Mouse (Mus musculus) liver, embryonic 12.5 days (tissue): Measurements from ENCODE around the gene Gorab. TPM values are rescaled to one million over a fixed set of nuclear protein-coding genes. Genes with fewer than 3 reads are reported as not detected.

Experiments used
- ATAC-seq: fragments of 200-750 bp; cut with Nextera tagmentation; 2 replicates; pipeline ENCODE4 v1.8.0; 2017; ENCODE audit warnings: moderate number of reproducible peaks, mild to moderate bottlenecking, moderate library complexity
- H3K27ac ChIP-seq: fragments of 300-500 bp; sonication (generic); 2 replicates; pipeline ENCODE4 v1.5.1; 2016; ENCODE audit warnings: mild to moderate bottlenecking
- H3K27me3 ChIP-seq: fragments of 300-500 bp; sonication (generic); replicated peaks from 2 replicates; pipeline ENCODE4 v1.6.1; 2016; ENCODE audit warnings: mild to moderate bottlenecking, moderate library complexity
- H3K36me3 ChIP-seq: fragments of 300-500 bp; sonication (generic); 2 replicates; pipeline ENCODE4 v1.6.1; 2016; ENCODE audit warnings: mild to moderate bottlenecking, moderate library complexity
- H3K4me1 ChIP-seq: fragments of 300-500 bp; sonication (generic); 2 replicates; pipeline ENCODE4 v1.6.1; 2016
- H3K4me2 ChIP-seq: fragments of 300-500 bp; sonication (generic); 2 replicates; pipeline ENCODE4 v1.6.1; 2016; ENCODE audit warnings: mild to moderate bottlenecking, moderate library complexity
- H3K4me3 ChIP-seq: fragments of 300-500 bp; sonication (generic); 2 replicates; pipeline ENCODE4 v1.5.1; 2016; ENCODE audit warnings: mild to moderate bottlenecking, moderate library complexity
- H3K9ac ChIP-seq: fragments of 300-500 bp; sonication (generic); 2 replicates; pipeline ENCODE4 v1.6.1; 2016; ENCODE audit warnings: mild to moderate bottlenecking, moderate library complexity
- H3K9me3 ChIP-seq: fragments of 300-500 bp; sonication (generic); replicated peaks from 2 replicates; pipeline ENCODE4 v1.6.1; 2016; ENCODE audit warnings: mild to moderate bottlenecking, moderate library complexity
- WGBS: fragments of 180-500 bp; shearing (Covaris S2); methylation state at CpG from one replicate; pipeline ENCODE4 v1.1.7; 2016; ENCODE audit not compliant: insufficient replicate concordance; 5-methylcytosine and 5-hydroxymethylcytosine counted together
- polyA plus RNA-seq: library from polyadenylated mRNA; unstranded; fragments of >200 nt; fragmentation: Nextera tagmentation; extraction: Ambion mirVana; gene quantifications from 2 replicates; pipeline ENCODE4 v1.2.1, GENCODE M21; 2016

Gene Gorab
- polyA plus RNA-seq, 1 experiment from 2014 or later: 6.0 TPM

DNA sequence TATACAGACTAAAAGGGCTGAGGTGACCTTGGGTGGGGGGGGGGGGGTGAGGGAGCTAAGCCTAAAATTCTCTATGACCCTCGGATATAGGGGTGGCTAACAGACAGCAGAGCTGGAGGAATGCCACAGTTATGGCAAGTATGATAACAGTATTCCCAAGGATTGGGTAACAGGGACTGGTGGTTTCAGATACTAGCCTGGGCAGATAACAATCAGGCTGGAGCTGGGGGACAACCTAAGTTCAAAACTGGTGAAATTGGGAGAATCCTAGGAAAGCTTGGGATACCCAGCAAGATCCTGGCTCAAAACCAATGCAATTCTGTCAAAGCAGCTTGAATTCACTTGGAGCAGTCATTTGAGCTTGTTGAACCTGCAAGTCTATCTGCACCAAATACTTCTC lies 22.9 kb downstream of the Gorab start:
- H3K4me1 ChIP-seq: peaks cover 14% of the 10 kb centered on the region
- H3K4me2 ChIP-seq: no peak overlapping the region
- H3K27me3 ChIP-seq: no peaks in the 10 kb centered on the region
- ATAC-seq: no peak
- no peak overlapping the region for H3K27ac ChIP-seq
- 33% methylated on average over 1 of the region's 1 CpGs for WGBS
- H3K9me3 ChIP-seq: no peaks in the 10 kb centered on the region
- H3K4me3 ChIP-seq: no peak overlapping the region
- no peak overlapping the region for H3K9ac ChIP-seq
- H3K36me3 ChIP-seq: peaks cover 13% of the 10 kb centered on the region

GRCm38 (mm10) chr1:163380072-163380471 lies 23.4 kb downstream of the Gorab start:
- Histone ChIP-seq H3K4me3 (no peak overlapping the region), H3K9ac (no peak overlapping the region), H3K9me3 (no peaks in the 10 kb centered on the region), H3K27ac (no peak overlapping the region), H3K27me3 (no peaks in the 10 kb centered on the region), H3K4me2 (no peak overlapping the region), H3K4me1 (peaks cover 14% of the 10 kb centered on the region), H3K36me3 (peaks cover 7% of the 10 kb centered on the region)
- 53% methylated on average over 4 of the region's 4 CpGs for WGBS
- no peak for ATAC-seq

GRCm38 (mm10) chr1:163377924-163378323 lies 25.5 kb downstream of the Gorab start:
- Histone ChIP-seq H3K27ac (no peak overlapping the region), H3K9ac (no peak overlapping the region), H3K4me3 (no peak overlapping the region), H3K9me3 (no peaks in the 10 kb centered on the region), H3K36me3 (no peaks in the 10 kb centered on the region), H3K27me3 (no peaks in the 10 kb centered on the region), H3K4me2 (no peak overlapping the region), H3K4me1 (no peaks in the 10 kb centered on the region)
- 69% methylated on average over 6 of the region's 6 CpGs for WGBS
- no peak for ATAC-seq

DNA sequence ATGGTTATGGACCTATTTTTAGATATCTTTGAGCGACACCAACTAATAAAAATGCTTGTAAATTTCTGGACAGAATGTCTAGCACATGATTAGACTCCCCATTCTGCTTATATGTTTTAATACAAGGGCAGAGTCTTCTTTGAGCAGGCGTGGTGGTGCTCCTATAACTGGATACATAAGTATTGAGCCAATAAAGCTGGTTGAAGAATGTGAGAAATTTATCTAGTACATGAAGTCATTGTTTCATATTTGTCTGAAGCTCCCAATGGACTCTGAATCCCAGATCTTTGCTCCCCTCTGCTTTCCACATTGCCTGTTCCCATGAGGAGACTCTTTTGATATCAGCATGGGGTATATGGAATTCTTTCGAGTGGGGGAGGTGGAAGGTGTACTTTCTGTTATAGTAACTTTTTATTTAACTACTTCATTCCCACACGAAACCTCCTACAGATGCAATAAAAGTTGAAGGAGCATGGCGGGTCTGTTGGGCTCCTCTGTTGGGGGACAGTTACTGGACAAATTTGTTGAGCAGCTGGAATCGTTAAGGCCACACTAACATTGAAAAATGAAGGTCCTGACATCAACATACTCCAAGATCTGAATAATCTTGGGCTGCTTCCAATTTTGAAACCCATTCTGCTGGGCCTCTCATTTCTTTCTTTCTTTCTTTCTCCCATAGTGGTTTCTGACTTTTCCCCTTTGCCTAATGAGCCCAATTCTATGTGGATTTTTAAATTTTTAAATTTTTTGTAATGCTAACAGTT lies 26.5 kb downstream of the Gorab start:
- no peaks in the 10 kb centered on the region for H3K27me3 ChIP-seq
- H3K27ac ChIP-seq: no peak overlapping the region
- WGBS: 60% methylated on average over 6 of the region's 6 CpGs
- no peak overlapping the region for H3K4me3 ChIP-seq
- no peak overlapping the region for H3K4me2 ChIP-seq
- H3K9me3 ChIP-seq: no peaks in the 10 kb centered on the region
- H3K36me3 ChIP-seq: no peaks in the 10 kb centered on the region
- H3K9ac ChIP-seq: no peak overlapping the region
- H3K4me1 ChIP-seq: no peaks in the 10 kb centered on the region
- ATAC-seq: no peak

- WGBS: 54% methylated on average over 5 of the region's 5 CpGs
- no peak overlapping the region for H3K4me3 ChIP-seq
- H3K4me1 ChIP-seq: no peaks in the 10 kb centered on the region
- H3K9me3 ChIP-seq: no peaks in the 10 kb centered on the region
- H3K36me3 ChIP-seq: no peaks in the 10 kb centered on the region
- no peak overlapping the region for H3K4me2 ChIP-seq
- no peaks in the 10 kb centered on the region for H3K27me3 ChIP-seq
- ATAC-seq: no peak
- H3K27ac ChIP-seq: no peak overlapping the region
- no peak overlapping the region for H3K9ac ChIP-seq
These were observed 29.0 kb downstream of the Gorab start for GRCm38 (mm10) chr1:163374455-163374854.

GRCm38 (mm10) chr1:163362202-163362601 lies 41.3 kb downstream of the Gorab start:
- Histone ChIP-seq H3K4me1 (no peaks in the 10 kb centered on the region), H3K27me3 (no peaks in the 10 kb centered on the region), H3K27ac (no peak overlapping the region), H3K9me3 (no peaks in the 10 kb centered on the region), H3K4me2 (no peak overlapping the region), H3K4me3 (no peak overlapping the region), H3K9ac (no peak overlapping the region), H3K36me3 (no peaks in the 10 kb centered on the region)
- no peak for ATAC-seq
- WGBS: 69% methylated on average over 8 of the region's 8 CpGs

- Histone ChIP-seq H3K27ac (no peak overlapping the region), H3K9me3 (no peaks in the 10 kb centered on the region), H3K4me2 (no peak overlapping the region), H3K9ac (no peak overlapping the region), H3K27me3 (no peaks in the 10 kb centered on the region), H3K4me3 (no peak overlapping the region), H3K36me3 (no peaks in the 10 kb centered on the region), H3K4me1 (no peaks in the 10 kb centered on the region)
- 67% methylated on average over 5 of the region's 5 CpGs for WGBS
- no peak for ATAC-seq
These were observed 42.1 kb downstream of the Gorab start for GRCm38 (mm10) chr1:163361376-163361775.

DNA sequence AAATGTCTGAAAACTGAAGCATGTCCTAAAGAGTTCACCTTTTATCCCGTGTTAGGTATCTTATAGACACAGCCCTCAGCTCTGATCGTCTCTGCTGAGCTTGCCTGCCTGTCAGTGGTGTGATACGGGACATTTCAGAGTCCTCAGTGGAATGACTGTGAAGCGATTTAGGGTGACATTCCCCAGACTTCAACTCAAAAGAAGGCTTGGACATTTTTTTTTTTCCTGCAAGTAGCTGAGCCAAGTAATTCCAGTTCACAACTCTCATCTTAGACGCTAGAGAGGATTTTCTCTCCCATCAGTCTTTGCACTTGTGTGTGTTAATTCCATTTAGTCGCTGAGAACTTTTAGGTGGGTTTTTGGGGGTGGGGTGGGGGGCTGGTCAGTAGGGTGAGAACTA lies 42.7 kb downstream of the Gorab start:
- Histone ChIP-seq H3K4me2 (no peak overlapping the region), H3K36me3 (no peaks in the 10 kb centered on the region), H3K4me1 (no peaks in the 10 kb centered on the region), H3K27me3 (no peaks in the 10 kb centered on the region), H3K4me3 (no peak overlapping the region), H3K27ac (no peak overlapping the region), H3K9me3 (no peaks in the 10 kb centered on the region), H3K9ac (no peak overlapping the region)
- ATAC-seq: no peak
- WGBS: 46% methylated on average over 6 of the region's 6 CpGs

DNA sequence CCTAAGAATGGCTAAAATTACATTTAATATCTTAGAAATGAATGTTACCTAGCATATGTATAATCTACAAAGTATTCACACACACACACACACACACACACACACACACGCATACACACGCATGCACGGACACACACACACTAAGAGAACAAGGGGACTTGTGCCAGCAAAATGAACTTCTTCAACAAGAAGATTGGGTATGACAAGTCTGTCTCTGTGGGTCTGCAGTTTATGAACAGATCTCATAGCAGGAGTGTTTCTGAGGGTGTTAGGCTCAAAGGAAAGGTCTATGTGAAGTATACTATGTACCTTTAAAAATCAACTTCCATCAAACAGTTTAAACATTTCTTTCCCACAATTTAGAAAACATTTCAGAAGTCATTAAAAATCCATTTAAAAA lies 43.9 kb downstream of the Gorab start:
- Histone ChIP-seq H3K27ac (no peak overlapping the region), H3K4me2 (no peak overlapping the region), H3K9me3 (no peaks in the 10 kb centered on the region), H3K36me3 (no peaks in the 10 kb centered on the region), H3K9ac (no peak overlapping the region), H3K4me1 (no peaks in the 10 kb centered on the region), H3K27me3 (no peaks in the 10 kb centered on the region), H3K4me3 (no peak overlapping the region)
- ATAC-seq: no peak
- WGBS: 86% methylated on average over 3 of the region's 3 CpGs

- Histone ChIP-seq H3K4me1 (no peaks in the 10 kb centered on the region), H3K4me3 (no peak overlapping the region), H3K27me3 (no peaks in the 10 kb centered on the region), H3K36me3 (no peaks in the 10 kb centered on the region), H3K27ac (no peak overlapping the region), H3K9me3 (no peaks in the 10 kb centered on the region), H3K9ac (no peak overlapping the region), H3K4me2 (no peak overlapping the region)
- 64% methylated on average over 7 of the region's 7 CpGs for WGBS
- no peak for ATAC-seq
These were observed 45.3 kb downstream of the Gorab start for GRCm38 (mm10) chr1:163358165-163358564.

DNA sequence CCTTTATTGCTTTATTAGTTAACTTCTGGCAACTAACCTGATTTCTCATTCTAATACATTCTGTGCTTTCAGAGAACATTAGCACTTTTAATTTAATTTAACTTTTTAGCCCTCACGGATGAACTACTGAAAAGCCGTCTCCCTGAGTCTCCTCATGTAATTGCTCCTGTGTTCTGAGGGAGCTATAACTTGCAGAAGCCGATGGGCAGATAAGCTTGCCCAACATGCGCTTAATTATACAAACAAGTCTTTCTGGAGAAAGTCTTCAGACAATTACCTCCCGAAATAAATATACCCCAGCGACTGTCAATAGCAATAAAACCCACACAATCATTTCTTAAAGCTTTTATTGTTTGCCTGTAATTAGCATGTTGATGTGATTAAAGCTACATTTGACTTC lies 45.7 kb downstream of the Gorab start:
- Histone ChIP-seq H3K36me3 (no peaks in the 10 kb centered on the region), H3K4me2 (no peak overlapping the region), H3K9me3 (no peaks in the 10 kb centered on the region), H3K27ac (no peak overlapping the region), H3K4me1 (no peaks in the 10 kb centered on the region), H3K27me3 (no peaks in the 10 kb centered on the region), H3K4me3 (no peak overlapping the region), H3K9ac (no peak overlapping the region)
- ATAC-seq: no peak
- 68% methylated on average over 6 of the region's 6 CpGs for whole genome bisulfite sequencing

DNA sequence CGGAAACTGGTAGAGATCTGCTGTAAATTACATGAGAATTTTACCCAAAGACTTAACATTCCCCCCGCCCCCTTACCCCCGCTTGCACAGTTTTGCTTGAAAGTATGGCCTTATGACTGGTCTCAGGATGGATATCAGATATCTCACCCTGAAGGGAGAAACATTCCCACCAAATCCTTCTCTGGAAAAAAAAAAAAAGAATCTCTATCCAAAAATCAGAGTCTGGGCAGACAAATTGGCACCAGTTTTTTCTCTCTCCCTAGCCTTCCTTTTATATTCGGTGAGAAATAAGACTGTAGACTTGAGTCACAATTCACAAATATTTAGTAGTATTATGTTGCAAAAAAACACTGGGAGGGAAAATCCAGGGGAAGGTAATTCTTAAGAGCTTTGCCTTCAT lies 47.3 kb downstream of the Gorab start:
- Histone ChIP-seq H3K27ac (no peak overlapping the region), H3K9me3 (no peaks in the 10 kb centered on the region), H3K36me3 (no peaks in the 10 kb centered on the region), H3K9ac (no peak overlapping the region), H3K4me2 (no peak overlapping the region), H3K4me3 (no peak overlapping the region), H3K4me1 (no peaks in the 10 kb centered on the region), H3K27me3 (no peaks in the 10 kb centered on the region)
- no peak for ATAC-seq
- 60% methylated on average over 4 of the region's 4 CpGs for WGBS

GRCm38 (mm10) chr1:163355626-163356156 lies 47.8 kb downstream of the Gorab start:
- H3K36me3 ChIP-seq: no peaks in the 10 kb centered on the region
- H3K4me1 ChIP-seq: no peaks in the 10 kb centered on the region
- no peak overlapping the region for H3K27ac ChIP-seq
- no peak overlapping the region for H3K9ac ChIP-seq
- H3K9me3 ChIP-seq: no peaks in the 10 kb centered on the region
- no peaks in the 10 kb centered on the region for H3K27me3 ChIP-seq
- H3K4me3 ChIP-seq: no peak overlapping the region
- H3K4me2 ChIP-seq: no peak overlapping the region
- no peak for ATAC-seq
- 26% methylated on average over 3 of the region's 3 CpGs for WGBS
